10 mouse cellular contexts compared by ENCODE assay signal in genomic region chr6:99265173-99265572, GRCm38 (mm10).
A peak's percentile ranks its signal among the peaks of the same experiment; 100 is the strongest.
DNase-seq lines count a peak whose midpoint lies in the region; ATAC-seq lines count a peak whose summit lies in the region.
"Had no signal": no experiment of that assay in that cellular context is flagged by ENCODE, and none has a peak within 500 bp of the region (broad histone marks: within the 10 kb centered on the region; RNA-seq: fewer than 3 reads in every experiment).

No protein-coding gene starts in this region.

- H3K9me3 ChIP-seq in heart, embryonic 11.5 days (replicated peaks; ENCODE audit: control insufficient read depth, low read length), result no peaks in the 10 kb centered on the region
- H3K9me3 ChIP-seq in intestine, embryonic 16.5 days (ENCODE audit: control insufficient read depth, low read length), result no peaks in the 10 kb centered on the region
- H3K9me3 ChIP-seq in neural tube, embryonic 15.5 days (replicated peaks), result no peaks in the 10 kb centered on the region

- 38% methylated on average over 4 of the region's 4 CpGs for WGBS in heart, embryonic 11.5 days (ENCODE audit: insufficient replicate concordance)
- 29% methylated on average over 4 of the region's 4 CpGs for WGBS in intestine, embryonic 16.5 days
- 43% methylated on average over 4 of the region's 4 CpGs for WGBS in neural tube, embryonic 15.5 days

- H3K27ac ChIP-seq in heart, embryonic 11.5 days (ENCODE audit: low read depth, low read length), result peak overlapping the region; percentile 82
- H3K27ac ChIP-seq in intestine, embryonic 16.5 days (ENCODE audit: low read length), result peak overlapping the region; percentile 95
- H3K27ac ChIP-seq in neural tube, embryonic 15.5 days (replicated peaks), result no peak overlapping the region

- H3K36me3 ChIP-seq in heart, embryonic 11.5 days (ENCODE audit: control insufficient read depth, insufficient read depth, low read length), result no peaks in the 10 kb centered on the region
- H3K36me3 ChIP-seq in intestine, embryonic 16.5 days (ENCODE audit: control insufficient read depth, insufficient read depth, low read length), result no peaks in the 10 kb centered on the region
- H3K36me3 ChIP-seq in neural tube, embryonic 15.5 days, result no peaks in the 10 kb centered on the region

- H3K27me3 ChIP-seq in heart, embryonic 11.5 days (ENCODE audit: control insufficient read depth, insufficient read depth, low read length), result no peaks in the 10 kb centered on the region
- H3K27me3 ChIP-seq in intestine, embryonic 16.5 days (replicated peaks; ENCODE audit: control insufficient read depth, insufficient read depth, low read length), result no peaks in the 10 kb centered on the region
- H3K27me3 ChIP-seq in neural tube, embryonic 15.5 days (replicated peaks), result peaks cover 5% of the 10 kb centered on the region

- no peak for ATAC-seq in heart, embryonic 11.5 days (replicated peaks; ENCODE audit: insufficient number of reproducible peaks, low FRiP score, low TSS enrichment)
- no peak for ATAC-seq in intestine, embryonic 16.5 days
- ATAC-seq in neural tube, embryonic 15.5 days (ENCODE audit: low FRiP score), result no peak

- peak overlapping the region; percentile 35; the same call in 1 of the 2 replicates for H3K4me3 ChIP-seq in heart, embryonic 11.5 days (ENCODE audit: low read depth, low read length)
- H3K4me3 ChIP-seq in intestine, embryonic 16.5 days (ENCODE audit: low read length), result peak overlapping the region; percentile 47
- H3K4me3 ChIP-seq in neural tube, embryonic 15.5 days (replicated peaks), result no peak overlapping the region

- no peak overlapping the region for H3K9ac ChIP-seq in heart, embryonic 11.5 days (ENCODE audit: low read depth, low read length)
- peak overlapping the region; percentile 69; the same call in 1 of the 2 replicates for H3K9ac ChIP-seq in intestine, embryonic 16.5 days (ENCODE audit: low read depth, low read length)
- H3K9ac ChIP-seq in neural tube, embryonic 15.5 days (replicated peaks), result no peak overlapping the region

- H3K4me2 ChIP-seq in heart, embryonic 11.5 days, result peak overlapping the region; percentile 57
- peak overlapping the region; percentile 58 for H3K4me2 ChIP-seq in intestine, embryonic 16.5 days (ENCODE audit: low read depth, low read length)
- peak overlapping the region; percentile 22; the same call in 1 of the 2 replicates for H3K4me2 ChIP-seq in neural tube, embryonic 15.5 days

- H3K4me1 ChIP-seq in heart, embryonic 11.5 days (ENCODE audit: control insufficient read depth, insufficient read depth, low read length), result peaks cover 46% of the 10 kb centered on the region
- peaks cover 39% of the 10 kb centered on the region for H3K4me1 ChIP-seq in intestine, embryonic 16.5 days (ENCODE audit: control insufficient read depth, insufficient read depth, low read length)
- peaks cover 34% of the 10 kb centered on the region for H3K4me1 ChIP-seq in neural tube, embryonic 15.5 days

- DNase-seq in heart, adult 18-20 months, result no peak
- DNase-seq in lung, postnatal 25 days (ENCODE audit: low spot score), result peak; percentile 24
- DNase-seq in lung, postnatal 4 days, result no peak
- no peak for DNase-seq in urinary bladder, postnatal 14 days (ENCODE audit: low spot score)
- DNase-seq in frontal cortex, postnatal 36 days (ENCODE audit: low spot score in 2 of 2), result no peak
- DNase-seq: cerebellum, postnatal 14 days; kidney, postnatal 25 days had no signal
